Mouse (Mus musculus) midbrain, embryonic 14.5 days (tissue): Measurements from ENCODE around the gene Slu7. TPM values are rescaled to one million over a fixed set of nuclear protein-coding genes. Genes with fewer than 3 reads are reported as not detected.

ENCODE experiments used
- ATAC-seq: fragments of 200-750 bp; cut with Nextera tagmentation; 2 replicates; pipeline ENCODE4 v1.8.0; 2017; ENCODE audit warnings: moderate number of reproducible peaks, moderate library complexity; ENCODE audit not compliant: low FRiP score, low TSS enrichment
- DNase-seq: peaks from one replicate; pipeline ENCODE4 v3.0.0-alpha.2; 2015
- H3K27ac ChIP-seq: fragments of 300-500 bp; sonication (generic); replicated peaks from 2 replicates; pipeline ENCODE4 v1.5.1; 2014; ENCODE audit warnings: mild to moderate bottlenecking, low read depth, low read length, moderate library complexity
- H3K27me3 ChIP-seq: fragments of 300-500 bp; sonication (generic); 2 replicates; pipeline ENCODE4 v1.6.1; 2014; ENCODE audit warnings: low read length, control low read depth, mixed read lengths; ENCODE audit not compliant: control insufficient read depth, insufficient read depth
- H3K36me3 ChIP-seq: fragments of 300-500 bp; sonication (generic); 2 replicates; pipeline ENCODE4 v1.6.1; 2014; ENCODE audit warnings: low read length, control low read depth; ENCODE audit not compliant: control insufficient read depth, insufficient read depth
- H3K4me1 ChIP-seq: fragments of 300-500 bp; sonication (generic); 2 replicates; pipeline ENCODE4 v1.6.1; 2014; ENCODE audit warnings: mild to moderate bottlenecking, antibody characterized with exemption, low read length, control low read depth; ENCODE audit not compliant: control insufficient read depth, insufficient read depth
- H3K4me2 ChIP-seq: fragments of 300-500 bp; sonication (generic); 2 replicates; pipeline ENCODE4 v1.6.1; 2014; ENCODE audit warnings: mild to moderate bottlenecking, low read length, moderate library complexity
- H3K4me3 ChIP-seq: fragments of 300-500 bp; sonication (generic); replicated peaks from 2 replicates; pipeline ENCODE4 v1.5.1; 2014; ENCODE audit warnings: low read depth, low read length
- H3K9ac ChIP-seq: fragments of 300-500 bp; sonication (generic); replicated peaks from 2 replicates; pipeline ENCODE4 v1.6.1; 2014; ENCODE audit warnings: mild to moderate bottlenecking, low read length, moderate library complexity
- H3K9me3 ChIP-seq: fragments of 300-500 bp; sonication (generic); 2 replicates; pipeline ENCODE4 v1.6.1; 2016; ENCODE audit warnings: low read length, control low read depth, mixed read lengths; ENCODE audit not compliant: control insufficient read depth
- WGBS: fragments of 180-500 bp; shearing (Covaris S2); extraction: QIAGEN DNeasy Blood & Tissue Kit; methylation state at CpG from one replicate; pipeline ENCODE4 v1.1.7; 2014; 5-methylcytosine and 5-hydroxymethylcytosine counted together
- polyA plus RNA-seq: library from polyadenylated mRNA; unstranded; fragments of >200 nt; fragmentation: Nextera tagmentation; extraction: Ambion mirVana; gene quantifications from 2 replicates; pipeline ENCODE4 v1.2.1, GENCODE M21; 2014

Gene Slu7
- polyA plus RNA-seq, 1 experiment from 2014 or later: 68.6 TPM

DNA sequence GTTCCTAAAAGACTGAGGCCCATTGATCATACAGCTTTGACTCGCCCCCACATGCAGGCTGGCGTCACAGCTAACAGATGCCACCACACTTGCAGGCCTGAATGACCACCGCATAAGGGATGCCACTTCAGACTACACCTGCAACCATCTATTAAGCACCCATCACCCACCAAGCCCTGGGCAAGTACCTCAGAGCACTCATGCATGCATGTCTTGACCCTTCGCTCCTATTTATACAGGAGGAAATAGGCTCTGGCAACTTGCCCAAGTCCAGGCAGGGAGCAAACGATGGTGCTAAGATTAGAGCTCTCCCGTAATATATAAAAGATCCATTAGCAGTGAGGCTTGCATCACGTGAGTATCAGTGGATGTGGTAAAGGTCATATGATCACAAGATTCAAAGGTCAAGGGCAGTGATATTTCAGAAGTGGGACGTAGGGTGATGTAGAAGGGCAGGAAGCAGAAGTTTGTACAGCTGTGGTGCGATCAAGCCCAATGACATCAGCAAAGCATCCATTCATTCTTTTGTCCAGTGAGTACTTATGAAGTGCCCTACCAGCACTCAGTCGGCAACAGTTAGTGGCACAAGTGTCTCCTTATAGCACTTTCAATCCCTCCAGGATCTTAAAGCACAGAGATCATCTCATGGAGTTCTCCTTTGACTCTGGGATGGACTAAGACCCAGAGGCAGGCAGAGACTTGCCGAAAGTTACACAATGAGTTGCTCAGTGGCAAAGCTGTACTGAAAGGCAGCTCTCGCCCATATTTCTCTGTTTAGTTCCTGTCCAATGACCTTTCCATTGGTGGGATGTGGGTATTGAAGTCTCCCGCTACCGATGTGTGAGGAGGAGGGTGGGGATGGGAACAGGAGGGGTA is 38.2 kb upstream of the Slu7 start:
- Histone ChIP-seq H3K4me3 (no peak overlapping the region), H3K27ac (no peak overlapping the region), H3K9me3 (no peaks in the 10 kb centered on the region), H3K4me1 (no peaks in the 10 kb centered on the region), H3K36me3 (no peaks in the 10 kb centered on the region), H3K9ac (no peak overlapping the region), H3K27me3 (no peaks in the 10 kb centered on the region), H3K4me2 (no peak overlapping the region)
- DNase-seq (no peak), ATAC-seq (no peak)
- 87% methylated on average over 14 of the region's 14 CpGs for WGBS

DNA sequence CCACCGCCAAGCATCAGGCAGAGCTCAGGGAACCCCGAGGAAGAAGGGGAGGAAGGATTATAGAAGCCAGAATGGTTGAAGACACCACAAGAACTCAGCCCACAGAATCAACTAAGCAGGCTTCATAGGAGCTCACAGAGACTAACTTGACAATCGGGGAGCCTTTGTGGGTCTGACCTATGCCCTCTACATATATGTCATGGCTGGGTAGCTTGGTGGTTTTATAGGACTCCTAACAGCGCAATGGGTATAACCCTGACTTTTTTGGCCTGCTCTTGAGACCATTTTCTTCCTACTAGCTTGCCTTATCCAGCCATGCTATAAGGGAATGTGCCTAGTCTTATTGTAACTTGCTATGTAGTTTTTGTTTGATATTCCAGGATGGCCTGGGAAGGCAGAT is 37.3 kb upstream of the Slu7 start:
- H3K4me2 ChIP-seq: no peak overlapping the region
- H3K27ac ChIP-seq: no peak overlapping the region
- H3K4me3 ChIP-seq: no peak overlapping the region
- 93% methylated on average over 4 of the region's 4 CpGs for WGBS
- no peaks in the 10 kb centered on the region for H3K4me1 ChIP-seq
- no peaks in the 10 kb centered on the region for H3K36me3 ChIP-seq
- ATAC-seq (no peak), DNase-seq (no peak)
- H3K9me3 ChIP-seq: no peaks in the 10 kb centered on the region
- H3K27me3 ChIP-seq: no peaks in the 10 kb centered on the region
- no peak overlapping the region for H3K9ac ChIP-seq

DNA sequence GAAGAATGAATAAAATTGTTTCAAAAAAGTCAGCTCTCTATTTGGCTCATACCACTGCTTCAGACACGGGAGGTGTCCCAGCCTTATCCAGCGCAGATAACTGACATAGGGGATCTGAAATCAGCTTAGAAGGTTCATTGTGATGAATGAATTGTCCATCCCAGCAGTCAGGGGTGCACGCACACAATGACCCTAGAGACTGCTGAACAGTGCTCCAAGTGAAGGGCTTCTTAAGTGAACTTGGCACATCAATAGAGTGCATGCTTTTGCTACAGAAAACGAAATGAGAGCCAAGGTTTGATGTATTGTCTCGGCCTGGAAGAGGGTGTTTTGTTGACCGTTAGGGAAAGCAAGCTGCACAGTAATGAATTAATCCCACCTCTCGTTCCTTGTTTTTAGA is 36.9 kb upstream of the Slu7 start:
- H3K27ac ChIP-seq: no peak overlapping the region
- H3K4me1 ChIP-seq: no peaks in the 10 kb centered on the region
- WGBS: 20% methylated on average over 7 of the region's 7 CpGs
- no peaks in the 10 kb centered on the region for H3K27me3 ChIP-seq
- no peaks in the 10 kb centered on the region for H3K36me3 ChIP-seq
- H3K9ac ChIP-seq: no peak overlapping the region
- DNase-seq: no peak
- H3K4me3 ChIP-seq: no peak overlapping the region
- no peak overlapping the region for H3K4me2 ChIP-seq
- no peaks in the 10 kb centered on the region for H3K9me3 ChIP-seq
- no peak for ATAC-seq

DNA sequence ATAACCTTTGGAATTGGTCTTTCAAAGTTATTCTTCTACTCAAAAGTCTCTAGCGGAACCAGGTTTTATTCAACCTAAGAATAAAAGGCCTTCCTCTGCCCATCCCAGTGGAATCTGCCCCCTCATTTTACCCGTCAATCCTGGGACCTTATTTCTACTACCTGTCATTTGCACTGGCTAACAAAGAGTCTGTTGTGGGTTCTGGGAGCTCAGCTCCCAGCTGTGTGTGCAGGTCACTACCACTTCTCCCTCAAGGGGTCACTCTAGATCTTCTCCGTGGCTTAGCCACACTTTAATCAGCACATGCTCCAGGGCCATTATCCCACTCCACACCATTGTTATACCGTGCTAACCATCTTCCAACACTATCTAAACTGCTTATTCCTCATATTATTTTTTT is 34.2 kb upstream of the Slu7 start:
- H3K9ac ChIP-seq: no peak overlapping the region
- no peaks in the 10 kb centered on the region for H3K27me3 ChIP-seq
- H3K27ac ChIP-seq: no peak overlapping the region
- H3K4me3 ChIP-seq: no peak overlapping the region
- H3K4me2 ChIP-seq: no peak overlapping the region
- H3K9me3 ChIP-seq: 0 out of 2 replicates have a peak, but pooled peaks cover 3% of the 10 kb centered on the region
- DNase-seq (no peak), ATAC-seq (no peak)
- no peaks in the 10 kb centered on the region for H3K4me1 ChIP-seq
- WGBS: 47% methylated on average over 4 of the region's 4 CpGs
- no peaks in the 10 kb centered on the region for H3K36me3 ChIP-seq

DNA sequence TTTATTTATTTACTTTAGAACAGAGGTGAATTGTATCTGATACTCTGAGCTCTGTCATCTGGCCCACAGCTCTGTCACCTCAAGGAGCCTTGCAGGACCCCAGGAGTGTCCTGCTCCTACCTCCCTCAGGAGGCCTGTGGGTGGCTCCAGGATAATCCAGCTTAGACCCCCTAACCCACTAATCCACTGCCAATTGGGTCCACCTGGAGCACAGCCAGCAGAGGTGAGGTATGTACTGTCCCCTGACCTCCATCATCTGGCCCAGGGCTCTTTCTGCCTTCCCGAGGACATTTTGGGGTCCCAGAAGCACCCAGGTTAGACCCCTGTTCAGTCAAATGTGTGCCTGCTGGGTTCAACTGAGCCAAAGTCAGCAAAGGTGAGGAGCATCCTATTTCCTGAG is 33.4 kb upstream of the Slu7 start:
- H3K9me3 ChIP-seq: peaks cover 8% of the 10 kb centered on the region; the same call in 1 of the 2 replicates
- DNase-seq (no peak), ATAC-seq (no peak)
- no peaks in the 10 kb centered on the region for H3K27me3 ChIP-seq
- H3K4me3 ChIP-seq: no peak overlapping the region
- H3K4me2 ChIP-seq: no peak overlapping the region
- H3K9ac ChIP-seq: no peak overlapping the region
- no peaks in the 10 kb centered on the region for H3K4me1 ChIP-seq
- no peaks in the 10 kb centered on the region for H3K36me3 ChIP-seq
- 83% methylated on average over 1 of the region's 1 CpGs for WGBS
- H3K27ac ChIP-seq: no peak overlapping the region

DNA sequence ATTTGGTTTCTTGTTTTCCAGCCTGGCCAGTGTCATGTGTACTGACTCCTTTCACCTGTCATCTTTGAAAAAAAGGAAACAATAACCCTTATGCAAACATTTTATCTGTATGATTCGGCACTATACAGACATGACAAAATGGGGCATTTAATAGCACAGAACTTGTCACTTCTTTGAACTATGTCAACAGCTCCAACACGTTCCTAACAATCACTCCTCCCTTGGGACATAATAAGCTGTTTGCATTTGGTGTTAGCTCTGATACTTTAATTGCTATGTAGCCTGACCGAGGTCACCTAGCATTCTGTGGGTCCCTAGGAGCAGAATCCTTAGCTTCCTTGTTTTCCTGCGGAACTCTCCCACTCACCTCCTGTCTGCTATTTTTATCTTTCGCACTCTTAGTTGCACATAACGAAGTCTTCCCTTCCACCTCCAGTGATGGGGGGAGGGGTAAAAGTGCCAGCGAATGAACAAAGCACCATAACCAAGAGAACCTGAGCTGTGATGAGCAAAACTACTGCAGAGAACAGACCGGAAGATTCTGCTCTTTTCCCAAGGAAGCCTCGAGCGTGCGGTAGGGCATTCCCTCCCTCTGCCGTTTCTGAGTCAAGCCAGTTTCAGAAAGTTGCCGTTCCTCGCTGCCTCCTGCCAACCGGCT is 29.3 kb upstream of the Slu7 start:
- no peak overlapping the region for H3K27ac ChIP-seq
- H3K9me3 ChIP-seq: peaks cover 8% of the 10 kb centered on the region; the same call in 1 of the 2 replicates
- H3K4me3 ChIP-seq: no peak overlapping the region
- ATAC-seq: no peak
- H3K4me1 ChIP-seq: no peaks in the 10 kb centered on the region
- DNase-seq: no peak
- WGBS: 90% methylated on average over 15 of the region's 15 CpGs
- H3K36me3 ChIP-seq: no peaks in the 10 kb centered on the region
- H3K27me3 ChIP-seq: no peaks in the 10 kb centered on the region
- no peak overlapping the region for H3K4me2 ChIP-seq
- no peak overlapping the region for H3K9ac ChIP-seq

DNA sequence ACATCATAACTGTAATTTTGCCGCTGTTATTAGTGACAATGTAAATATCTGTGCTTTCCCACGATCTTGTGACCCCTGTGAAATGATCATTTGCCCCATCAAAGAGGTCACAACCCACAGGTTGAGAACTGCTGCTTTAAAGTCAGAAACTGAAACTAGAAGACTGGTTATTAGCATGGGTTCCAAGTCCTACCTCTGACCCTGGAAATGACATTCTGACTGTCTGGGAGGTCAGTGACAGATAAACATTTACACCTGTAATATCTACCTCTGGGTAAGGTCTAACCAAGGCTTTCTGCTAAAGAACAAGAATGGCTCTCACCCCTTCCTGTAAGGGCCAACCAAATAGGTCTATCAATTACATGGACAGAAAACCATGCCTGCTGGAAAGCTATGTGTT is 24.7 kb upstream of the Slu7 start:
- WGBS: 76% methylated on average over 2 of the region's 2 CpGs
- DNase-seq (no peak), ATAC-seq (no peak)
- Histone ChIP-seq H3K27ac (no peak overlapping the region), H3K27me3 (no peaks in the 10 kb centered on the region), H3K4me1 (no peaks in the 10 kb centered on the region), H3K4me3 (no peak overlapping the region), H3K9ac (no peak overlapping the region), H3K9me3 (peaks cover 8% of the 10 kb centered on the region; the same call in 1 of the 2 replicates), H3K4me2 (no peak overlapping the region), H3K36me3 (no peaks in the 10 kb centered on the region)

DNA sequence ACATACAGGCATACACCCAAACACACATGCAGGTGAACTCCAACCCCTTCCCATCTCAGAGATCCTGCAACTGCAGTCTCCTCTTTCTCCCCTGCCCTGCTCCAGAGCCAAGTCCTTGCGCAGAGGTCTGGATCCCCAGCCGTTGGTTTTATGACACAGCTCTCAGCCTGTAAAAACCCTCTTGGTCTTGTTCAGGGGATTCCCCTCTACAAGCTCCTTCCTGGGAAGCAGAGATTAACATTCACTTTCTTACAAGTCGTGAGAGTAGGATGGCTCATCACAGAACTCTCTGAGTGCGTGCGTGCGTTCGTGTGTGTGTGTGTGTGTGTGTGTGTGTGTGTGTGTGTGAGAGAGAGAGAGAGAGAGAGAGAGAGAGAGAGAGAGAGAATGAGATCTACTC is 23.3 kb upstream of the Slu7 start:
- 81% methylated on average over 7 of the region's 7 CpGs for WGBS

DNA sequence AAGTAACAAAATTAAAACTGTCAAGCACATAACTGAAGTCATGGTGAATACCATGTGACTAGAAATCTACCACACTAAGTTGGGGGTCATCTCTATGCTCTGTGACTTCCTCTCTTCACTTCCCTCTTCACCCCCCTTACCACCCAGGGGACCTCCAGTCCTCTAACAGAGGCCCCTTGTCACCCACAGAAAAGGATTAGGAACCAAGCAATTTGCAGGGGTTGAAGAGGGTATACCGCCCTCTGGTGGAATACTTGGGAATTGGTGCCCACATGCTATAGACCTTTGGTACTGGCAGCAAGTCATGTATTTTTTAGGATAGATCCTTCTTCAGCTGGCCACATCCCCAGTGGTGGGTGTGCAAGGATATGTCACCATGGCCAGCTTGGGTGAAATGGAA is 22.1 kb upstream of the Slu7 start:
- no peak for ATAC-seq
- no peaks in the 10 kb centered on the region for H3K36me3 ChIP-seq
- H3K9me3 ChIP-seq: no peaks in the 10 kb centered on the region
- WGBS: 2% methylated on average over 1 of the region's 1 CpGs
- peak; percentile 76 for DNase-seq
- H3K9ac ChIP-seq: no peak overlapping the region
- no peak overlapping the region for H3K27ac ChIP-seq
- no peaks in the 10 kb centered on the region for H3K27me3 ChIP-seq
- H3K4me3 ChIP-seq: no peak overlapping the region
- H3K4me1 ChIP-seq: no peaks in the 10 kb centered on the region
- H3K4me2 ChIP-seq: no peak overlapping the region

More for the DNA sequence above, 23.3 kb upstream of the Slu7 start:
- Histone ChIP-seq H3K27ac (no peak overlapping the region), H3K9ac (no peak overlapping the region), H3K36me3 (no peaks in the 10 kb centered on the region), H3K4me1 (no peaks in the 10 kb centered on the region), H3K27me3 (no peaks in the 10 kb centered on the region), H3K4me3 (no peak overlapping the region), H3K9me3 (no peaks in the 10 kb centered on the region), H3K4me2 (no peak overlapping the region)
- DNase-seq: no peak
- no peak for ATAC-seq
